23 mouse cellular contexts compared by ENCODE assay signal in genomic region chr15:101172016-101172415, GRCm38 (mm10). TPM values are rescaled to one million over a fixed set of nuclear protein-coding genes. Genes with fewer than 3 reads are reported as not detected.
"Had no signal": no experiment of that assay in that cellular context is flagged by ENCODE, and none has a peak within 500 bp of the region (broad histone marks: within the 10 kb centered on the region; RNA-seq: fewer than 3 reads in every experiment).

No protein-coding gene starts in this region.

- H3K9me3 ChIP-seq: lung, embryonic 15.5 days; megakaryocyte, embryonic 14.5 days; midbrain, embryonic 13.5 days; midbrain, embryonic 15.5 days; neural tube, embryonic 12.5 days; stomach, embryonic 15.5 days had no signal

- H3K9ac ChIP-seq: lung, embryonic 15.5 days; midbrain, embryonic 13.5 days; midbrain, embryonic 15.5 days; neural tube, embryonic 12.5 days; stomach, embryonic 15.5 days had no signal

- H3K36me3 ChIP-seq: lung, embryonic 15.5 days; midbrain, embryonic 13.5 days; midbrain, embryonic 15.5 days; neural tube, embryonic 12.5 days; stomach, embryonic 15.5 days had no signal

- H3K27me3 ChIP-seq: lung, embryonic 15.5 days; megakaryocyte, embryonic 14.5 days; neural tube, embryonic 12.5 days; stomach, embryonic 15.5 days had no signal

- H3K4me3 ChIP-seq: lung, embryonic 15.5 days; megakaryocyte, embryonic 14.5 days; midbrain, embryonic 13.5 days; midbrain, embryonic 15.5 days; neural tube, embryonic 12.5 days; stomach, embryonic 15.5 days had no signal

- H3K27ac ChIP-seq: lung, embryonic 15.5 days; macrophage; midbrain, embryonic 13.5 days; midbrain, embryonic 15.5 days; neural tube, embryonic 12.5 days; stomach, embryonic 15.5 days; stomach, postnatal 0 days had no signal

- DNase-seq: lung, adult 2 months; lung, postnatal 14 days; lung, postnatal 36 days; right cerebral cortex, postnatal 14 days; thymus, adult 2 months; thymus, postnatal 25 days had no signal

RNA-seq across cellular contexts. Expression of gene Ankrd33, which starts 56.5 kb away (rescaled TPM):
- total RNA-seq: megakaryocyte progenitor cell, adult 5-6 weeks; midbrain, postnatal 0 days; monocyte, adult 5-6 weeks; neutrophil, adult 5-6 weeks had no signal
- polyA plus RNA-seq: lung, embryonic 15.5 days; lung, postnatal 0 days; macrophage; midbrain, embryonic 11.5 days; midbrain, embryonic 13.5 days; midbrain, embryonic 15.5 days; midbrain, postnatal 0 days; neural tube, embryonic 12.5 days; neural tube, embryonic 14.5 days; spleen, adult 2 months; stomach, embryonic 15.5 days; stomach, postnatal 0 days; testis, adult 2 months; thymus, adult 2 months had no signal
